Comparison of ENCODE assay signal across 12 mouse cellular contexts in genomic region chrX:160584148-160584838, GRCm38 (mm10).
"Had no signal": no experiment of that assay in that cellular context is flagged by ENCODE, and none has a peak within 500 bp of the region (broad histone marks: within the 10 kb centered on the region; RNA-seq: fewer than 3 reads in every experiment).

No protein-coding gene starts in this region.

- H3K4me3 ChIP-seq: kidney, embryonic 15.5 days; limb, embryonic 15.5 days; liver, embryonic 13.5 days; neural tube, embryonic 13.5 days; stomach, embryonic 15.5 days had no signal

- H3K4me2 ChIP-seq: kidney, embryonic 15.5 days; limb, embryonic 15.5 days; liver, embryonic 13.5 days; neural tube, embryonic 13.5 days; stomach, embryonic 15.5 days had no signal

- H3K9ac ChIP-seq: kidney, embryonic 15.5 days; limb, embryonic 15.5 days; liver, embryonic 13.5 days; liver, postnatal 0 days; neural tube, embryonic 13.5 days; stomach, embryonic 15.5 days had no signal

- ATAC-seq: intestine, embryonic 16.5 days; liver, postnatal 0 days had no signal

- H3K4me1 ChIP-seq: kidney, embryonic 15.5 days; limb, embryonic 15.5 days; liver, embryonic 13.5 days; neural tube, embryonic 13.5 days; stomach, embryonic 15.5 days had no signal

- H3K27me3 ChIP-seq: liver, embryonic 13.5 days; stomach, embryonic 15.5 days had no signal

- H3K27ac ChIP-seq: kidney, embryonic 15.5 days; limb, embryonic 15.5 days; liver, embryonic 13.5 days; neural tube, embryonic 13.5 days; stomach, embryonic 15.5 days had no signal

- H3K36me3 ChIP-seq: neural tube, embryonic 13.5 days; stomach, embryonic 15.5 days had no signal

- DNase-seq: kidney, adult 2 months; kidney, postnatal 14 days; liver, embryonic 13.5 days; liver, postnatal 0 days; right cerebral cortex, postnatal 14 days; thymus, adult 2 months; thymus, postnatal 25 days had no signal

- H3K9me3 ChIP-seq: kidney, embryonic 15.5 days; limb, embryonic 15.5 days; liver, embryonic 13.5 days; neural tube, embryonic 13.5 days; stomach, embryonic 15.5 days had no signal
